Mouse (Mus musculus) hindbrain, postnatal 0 days (tissue): Measurements from ENCODE around the gene Muc5b. TPM values are rescaled to one million over a fixed set of nuclear protein-coding genes. Genes with fewer than 3 reads are reported as not detected.

Experiments
- ATAC-seq: fragments of 200-750 bp; cut with Nextera tagmentation; 2 replicates; pipeline ENCODE4 v1.8.0; 2017; ENCODE audit warnings: mild to moderate bottlenecking, moderate TSS enrichment, moderate library complexity
- DNase-seq: peaks from one replicate; pipeline ENCODE4 v3.0.0-alpha.2; 2015; ENCODE audit warnings: low spot score
- H3K27ac ChIP-seq: fragments of 300-500 bp; sonication (generic); 2 replicates; pipeline ENCODE4 v1.5.1; 2014; ENCODE audit warnings: mild to moderate bottlenecking
- H3K27me3 ChIP-seq: fragments of 300-500 bp; sonication (generic); 2 replicates; pipeline ENCODE4 v1.6.1; 2014; ENCODE audit warnings: low read length, mixed read lengths; ENCODE audit not compliant: insufficient read depth
- H3K36me3 ChIP-seq: fragments of 300-500 bp; sonication (generic); 2 replicates; pipeline ENCODE4 v1.6.1; 2014; ENCODE audit warnings: low read length, mixed read lengths; ENCODE audit not compliant: insufficient read depth
- H3K4me1 ChIP-seq: fragments of 300-500 bp; sonication (generic); 2 replicates; pipeline ENCODE4 v1.6.1; 2014; ENCODE audit warnings: antibody characterized with exemption, low read length, mixed read lengths; ENCODE audit not compliant: insufficient read depth
- H3K4me2 ChIP-seq: fragments of 300-500 bp; sonication (generic); 2 replicates; pipeline ENCODE4 v1.6.1; 2014; ENCODE audit warnings: low read depth, mild to moderate bottlenecking, low read length, moderate library complexity, mixed read lengths
- H3K4me3 ChIP-seq: fragments of 300-500 bp; sonication (generic); 2 replicates; pipeline ENCODE4 v1.5.1; 2014; ENCODE audit warnings: low read length
- H3K9ac ChIP-seq: fragments of 300-500 bp; sonication (generic); replicated peaks from 2 replicates; pipeline ENCODE4 v1.6.1; 2014; ENCODE audit warnings: mild to moderate bottlenecking, low read length, moderate library complexity, mixed read lengths
- H3K9me3 ChIP-seq: fragments of 300-500 bp; sonication (generic); 2 replicates; pipeline ENCODE4 v1.6.1; 2016; ENCODE audit warnings: low read length, mixed read lengths
- CTCF ChIP-seq: IDR thresholded peaks from 2 replicates; pipeline ENCODE4 v1.5.1; 2016; ENCODE audit warnings: antibody characterized with exemption, control low read depth, low read depth
- WGBS: fragments of 180-500 bp; shearing (Covaris S2); extraction: QIAGEN DNeasy Blood & Tissue Kit; methylation state at CpG from one replicate; pipeline ENCODE4 v1.1.7; 2014; 5-methylcytosine and 5-hydroxymethylcytosine counted together
- polyA plus RNA-seq: library from polyadenylated mRNA; unstranded; fragments of >200 nt; fragmentation: Nextera tagmentation; extraction: Ambion mirVana; gene quantifications from 2 replicates; pipeline ENCODE4 v1.2.1, GENCODE M21; 2015
- total RNA-seq: library from RNA; depleted of rRNA; stranded (reverse); fragments of >200 nt; gene quantifications from 2 replicates; pipeline ENCODE4 v1.2.3, GENCODE M21; 2014

Gene Muc5b
- total and polyA plus RNA-seq, 2 experiments from 2014 or later = 0.03 TPM; not detected in 1

GRCm38 (mm10) chr7:141815361-141815760, 23.5 kb upstream of the Muc5b start:
- Histone ChIP-seq H3K27me3 (no peaks in the 10 kb centered on the region), H3K4me2 (no peak overlapping the region), H3K4me1 (no peaks in the 10 kb centered on the region; the same call in 1 of the 2 replicates), H3K27ac (no peak overlapping the region), H3K9me3 (no peaks in the 10 kb centered on the region), H3K36me3 (no peaks in the 10 kb centered on the region), H3K4me3 (no peak overlapping the region), H3K9ac (no peak overlapping the region)
- TF ChIP-seq CTCF = no peak
- no peak for ATAC-seq
- DNase-seq = peak; percentile 5
- 58% methylated on average over 4 of the region's 4 CpGs for WGBS

- Histone ChIP-seq H3K4me2 (no peak overlapping the region), H3K27ac (no peak overlapping the region), H3K4me3 (no peak overlapping the region), H3K4me1 (no peaks in the 10 kb centered on the region; the same call in 1 of the 2 replicates), H3K9me3 (no peaks in the 10 kb centered on the region), H3K27me3 (no peaks in the 10 kb centered on the region), H3K9ac (no peak overlapping the region), H3K36me3 (no peaks in the 10 kb centered on the region)
- 51% methylated on average over 11 of the region's 11 CpGs for WGBS
- ATAC-seq (no peak), DNase-seq (peak; percentile 61)
- TF ChIP-seq CTCF = no peak
Measured at GRCm38 (mm10) chr7:141817355-141818075, 21.4 kb upstream of the Muc5b start.

GRCm38 (mm10) chr7:141818267-141818666, 20.6 kb upstream of the Muc5b start:
- WGBS = 72% methylated on average over 3 of the region's 3 CpGs
- H3K4me2 ChIP-seq = no peak overlapping the region
- no peaks in the 10 kb centered on the region for H3K27me3 ChIP-seq
- no peaks in the 10 kb centered on the region for H3K9me3 ChIP-seq
- H3K4me1 ChIP-seq = no peaks in the 10 kb centered on the region; the same call in 1 of the 2 replicates
- H3K27ac ChIP-seq = no peak overlapping the region
- no peaks in the 10 kb centered on the region for H3K36me3 ChIP-seq
- DNase-seq (no peak), ATAC-seq (no peak)
- no peak overlapping the region for H3K9ac ChIP-seq
- H3K4me3 ChIP-seq = no peak overlapping the region
- TF ChIP-seq CTCF = 0 out of 2 replicates have a peak, but pooled peaks have one; percentile 8

GRCm38 (mm10) chr7:141822582-141823261, 16.1 kb upstream of the Muc5b start:
- no peaks in the 10 kb centered on the region for H3K9me3 ChIP-seq
- H3K27me3 ChIP-seq = no peaks in the 10 kb centered on the region
- no peak overlapping the region for H3K9ac ChIP-seq
- H3K36me3 ChIP-seq = no peaks in the 10 kb centered on the region
- DNase-seq (no peak), ATAC-seq (no peak)
- H3K27ac ChIP-seq = no peak overlapping the region
- 39% methylated on average over 4 of the region's 4 CpGs for WGBS
- H3K4me1 ChIP-seq = no peaks in the 10 kb centered on the region; the same call in 1 of the 2 replicates
- H3K4me2 ChIP-seq = no peak overlapping the region
- no peak for TF ChIP-seq CTCF
- no peak overlapping the region for H3K4me3 ChIP-seq

- ATAC-seq = no peak
Measured at GRCm38 (mm10) chr7:141823699-141824098, 15.2 kb upstream of the Muc5b start.

GRCm38 (mm10) chr7:141824398-141824797, 14.5 kb upstream of the Muc5b start:
- no peak overlapping the region for H3K9ac ChIP-seq
- H3K9me3 ChIP-seq = no peaks in the 10 kb centered on the region
- no peaks in the 10 kb centered on the region for H3K36me3 ChIP-seq
- no peak overlapping the region for H3K4me2 ChIP-seq
- no peak for TF ChIP-seq CTCF
- DNase-seq = no peak
- no peaks in the 10 kb centered on the region for H3K27me3 ChIP-seq
- H3K4me3 ChIP-seq = no peak overlapping the region
- 90% methylated on average over 9 of the region's 9 CpGs for WGBS
- ATAC-seq = no peak
- no peak overlapping the region for H3K27ac ChIP-seq
- no peaks in the 10 kb centered on the region for H3K4me1 ChIP-seq

More at GRCm38 (mm10) chr7:141823699-141824098, 15.2 kb upstream of the Muc5b start:
- TF ChIP-seq CTCF = no peak
- Histone ChIP-seq H3K9me3 (no peaks in the 10 kb centered on the region), H3K27me3 (no peaks in the 10 kb centered on the region), H3K4me3 (no peak overlapping the region), H3K4me1 (no peaks in the 10 kb centered on the region), H3K9ac (no peak overlapping the region), H3K27ac (no peak overlapping the region), H3K36me3 (no peaks in the 10 kb centered on the region), H3K4me2 (no peak overlapping the region)
- no peak for DNase-seq
- WGBS = 84% methylated on average over 6 of the region's 6 CpGs
